In genomic region chr16:33516807-33517565, GRCm38 (mm10) we compare ENCODE assay signal across 8 mouse cellular contexts. TPM values are rescaled to one million over a fixed set of nuclear protein-coding genes. Genes with fewer than 3 reads are reported as not detected.
DNase-seq lines count a peak whose midpoint lies in the region; ATAC-seq and TF ChIP-seq lines count a peak whose summit lies in the region.

TSS of gene Slc12a8 (plus strand) at chr16:33517328.

- intact Hi-C loops in gastrocnemius, adult 2 months (cut with DNase I) = no loop called here

- peak within 1 kb of the TSS; percentile 32 for H3K27ac ChIP-seq in gastrocnemius, adult 2 months
- no peak within 1 kb of the TSS for H3K27ac ChIP-seq in cortical plate, adult 2 months (ENCODE audit: insufficient read depth, low read length)
- H3K27ac ChIP-seq in heart, embryonic 10.5 days = peak within 1 kb of the TSS; percentile 74
- H3K27ac ChIP-seq in liver, embryonic 12.5 days = no peak within 1 kb of the TSS

- H3K9ac ChIP-seq in liver, embryonic 12.5 days = no peak within 1 kb of the TSS

- TF ChIP-seq POLR2A in cortical plate, adult 2 months (IDR thresholded peaks at IDR 0.05; ENCODE audit: extremely low read depth, insufficient read depth, low read length) = no peak

- no peak for TF ChIP-seq CTCF in gastrocnemius, adult 2 months (IDR thresholded peaks at IDR 0.05)
- no peak for TF ChIP-seq CTCF in cortical plate, adult 2 months (IDR thresholded peaks at IDR 0.05; ENCODE audit: extremely low read depth, insufficient read depth, low read length)

- peaks cover 11% of the 10 kb centered on the region; the same call in 1 of the 2 replicates for H3K27me3 ChIP-seq in heart, embryonic 10.5 days (ENCODE audit: insufficient read depth, poor library complexity, severe bottlenecking)
- peaks cover 21% of the 10 kb centered on the region for H3K27me3 ChIP-seq in liver, embryonic 12.5 days (replicated peaks)

- whole genome bisulfite sequencing in heart, embryonic 10.5 days = 3% methylated on average over 25 of the region's 27 CpGs
- 10% methylated on average over 26 of the region's 27 CpGs for WGBS in liver, embryonic 12.5 days (ENCODE audit: insufficient replicate concordance)

- no peaks in the 10 kb centered on the region for H3K36me3 ChIP-seq in heart, embryonic 10.5 days
- no peaks in the 10 kb centered on the region for H3K36me3 ChIP-seq in liver, embryonic 12.5 days

- no peak for ATAC-seq in liver, embryonic 12.5 days

- peak within 1 kb of the TSS; percentile 62 for H3K4me2 ChIP-seq in liver, embryonic 12.5 days

- H3K9me3 ChIP-seq in heart, embryonic 10.5 days = no peaks in the 10 kb centered on the region
- no peaks in the 10 kb centered on the region for H3K9me3 ChIP-seq in liver, embryonic 12.5 days (replicated peaks)

- DNase-seq in gastrocnemius, adult 2 months = peak; percentile 35
- no peak for DNase-seq in gastrocnemius, adult 18-20 months (ENCODE audit: low spot score)
- no peak for DNase-seq in heart, embryonic 10.5 days (ENCODE audit: low spot score)
- peak; percentile 14 to 56 for DNase-seq in kidney, postnatal 25 days
- peak; percentile 65 to 67 for DNase-seq in right cerebral cortex, adult 2 months (ENCODE audit: low spot score in 2 of 2)
- DNase-seq in ovary, postnatal 36 days (ENCODE audit: low spot score) = no peak

- peak within 1 kb of the TSS; percentile 72 for H3K4me3 ChIP-seq in gastrocnemius, adult 2 months
- H3K4me3 ChIP-seq in cortical plate, adult 2 months (ENCODE audit: insufficient read depth, low read length) = 0 out of 2 replicates have a peak within 1 kb of the TSS, but pooled peaks have one; percentile 16
- peak within 1 kb of the TSS; percentile 59 for H3K4me3 ChIP-seq in heart, embryonic 10.5 days
- peak within 1 kb of the TSS; percentile 27; the same call in 1 of the 2 replicates for H3K4me3 ChIP-seq in liver, embryonic 12.5 days

- peaks cover 7% of the 10 kb centered on the region; the same call in 1 of the 2 replicates for H3K4me1 ChIP-seq in cortical plate, adult 2 months (ENCODE audit: control insufficient read depth, insufficient read depth, low read length)
- peaks cover 16% of the 10 kb centered on the region for H3K4me1 ChIP-seq in heart, embryonic 10.5 days
- H3K4me1 ChIP-seq in liver, embryonic 12.5 days = peaks cover 8% of the 10 kb centered on the region; the same call in 1 of the 2 replicates

RNA-seq across cellular contexts. Expression of gene Slc12a8, which starts in this region (rescaled TPM):
- total RNA-seq in gastrocnemius, adult 2 months (2021) = under 1 TPM; 0.15 to 0.47 TPM
- under 1 TPM; 0.09 to 0.17 TPM for total RNA-seq in gastrocnemius, adult 18-20 months (2021)
- polyA plus RNA-seq in cortical plate, adult 2 months (2012; rRNA removed) = 0.74 and 1.2 TPM in 2 replicates
- polyA plus RNA-seq in heart, embryonic 10.5 days (2016; fragmentation: Nextera tagmentation; extraction: Ambion mirVana) = 0.99 and 1.6 TPM in 2 replicates
- 0.08 and 0.18 TPM in 2 replicates for polyA plus RNA-seq in liver, embryonic 12.5 days (2016; fragmentation: Nextera tagmentation; extraction: Ambion mirVana)

Comparison
In these comparisons a context has a peak if more than half of its experiments do, and no peak if none do; other contexts are left out.
1. Peak in DNase-seq, H3K4me3 ChIP-seq and H3K27ac ChIP-seq in gastrocnemius, adult 2 months; RNA of the gene not detected or under 1 TPM.
2. DNase-seq: peak in kidney, postnatal 25 days (2 of 2) and right cerebral cortex, adult 2 months (2 of 2); none in gastrocnemius, adult 18-20 months (single experiment), heart, embryonic 10.5 days (single experiment) and ovary, postnatal 36 days (single experiment).
3. H3K4me3 ChIP-seq: peak in every context shown above with its lines; median percentile 72 in gastrocnemius, adult 2 months; 59 in heart, embryonic 10.5 days; 27 in liver, embryonic 12.5 days; 16 in cortical plate, adult 2 months.